Mouse (Mus musculus) inflammation-experienced regulatory T-cells, adult 6 months (primary cell): Measurements from ENCODE around the gene Dapp1. TPM values are rescaled to one million over a fixed set of nuclear protein-coding genes. Genes with fewer than 3 reads are reported as not detected.
"Not testable (repeated sequence)": the region's sequence is repeated elsewhere in the genome, so short reads cannot be mapped to it uniquely, and the experiment has no call there.

Source experiments
- ATAC-seq: one replicate; pipeline ENCODE4 v1.8.0; 2017
- polyA plus RNA-seq, 3 experiments: library from polyadenylated mRNA; unstranded; fragments of 100-300 nt; shearing (Covaris generic); gene quantifications; one replicate each; pipeline ENCODE4 v1.2.1; 2017

Dapp1 gene
- polyA plus RNA-seq, 3 experiments from 2014 or later: 74.8 to 86.0 (median 84.5) TPM

DNA sequence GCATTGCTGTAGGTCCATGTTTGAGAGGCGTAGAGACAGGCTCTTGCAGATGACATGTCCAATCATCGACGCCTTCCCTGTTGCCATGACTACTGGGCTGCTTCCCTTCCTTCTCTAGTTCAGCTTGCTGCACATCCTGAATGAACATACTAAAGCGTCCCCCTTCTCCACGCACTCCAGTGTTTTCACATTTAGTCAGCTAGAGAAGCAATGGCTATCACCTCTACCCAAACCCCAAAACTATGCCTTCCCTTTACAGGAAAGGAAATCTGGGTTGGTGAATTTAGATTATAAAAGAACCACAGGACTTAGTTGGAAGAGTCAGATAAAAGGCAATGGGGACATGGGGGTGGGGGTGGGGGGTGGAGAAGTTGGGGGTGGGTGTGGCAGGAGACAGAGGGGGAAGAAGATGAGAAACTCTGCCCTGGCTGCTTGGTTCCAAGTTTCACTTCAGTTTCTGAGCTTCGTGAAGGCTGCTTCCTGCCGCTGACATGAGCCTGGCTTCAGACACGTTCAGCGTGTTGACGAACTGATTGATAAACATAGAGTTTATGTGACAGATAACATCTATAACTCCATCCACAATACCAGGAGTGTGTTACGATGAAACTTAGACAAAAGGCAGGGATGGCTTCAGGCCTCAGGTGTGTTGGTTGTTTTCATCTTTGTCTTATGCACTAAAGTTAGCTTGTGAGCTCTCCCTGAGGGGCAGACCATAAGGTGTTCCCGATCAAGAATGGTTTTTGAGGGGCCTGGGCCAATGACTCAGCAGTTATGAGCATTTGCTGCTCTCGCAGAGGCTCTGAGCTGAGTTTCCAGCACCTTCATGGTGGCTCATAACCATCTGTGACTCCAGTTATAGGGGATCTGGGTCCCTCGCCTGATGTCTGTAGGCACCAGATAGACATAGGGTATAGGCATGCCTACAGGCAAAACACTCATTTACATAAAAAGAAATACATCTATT is 28.1 kb downstream of the Dapp1 start:
- peak; percentile 63 for ATAC-seq

DNA sequence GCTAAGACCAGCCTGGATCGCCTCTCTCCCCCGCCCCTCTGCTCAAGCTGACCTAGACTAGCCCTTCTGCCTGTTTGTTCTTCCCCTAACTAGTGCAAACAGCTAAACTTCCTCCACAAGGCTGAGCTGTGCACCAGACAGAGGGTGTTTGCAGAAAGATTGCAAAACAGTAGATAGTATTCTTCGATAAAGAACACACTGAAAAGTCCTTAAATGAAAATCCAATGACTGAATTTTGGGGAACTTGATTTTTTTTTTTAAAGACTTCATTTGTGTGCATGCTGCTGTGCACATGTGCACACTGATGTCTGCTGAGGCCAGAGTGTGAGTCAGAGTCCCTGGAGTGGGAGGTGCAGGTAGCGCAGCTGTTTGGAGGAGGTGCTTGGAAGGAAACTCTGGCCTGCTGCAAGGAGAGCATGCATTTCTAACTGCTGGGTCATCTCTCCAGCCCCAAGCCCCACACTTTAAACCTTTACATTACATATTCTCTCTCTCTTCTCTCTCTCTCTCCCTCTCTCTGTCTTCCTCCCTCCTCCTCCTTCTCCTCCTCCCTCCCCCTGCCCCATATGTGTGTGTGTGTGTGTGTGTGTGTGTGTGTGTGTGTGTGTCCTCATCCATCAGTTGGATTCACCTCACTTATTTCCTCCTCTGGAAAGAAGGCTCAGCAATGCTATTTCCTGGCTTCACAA is 29.0 kb downstream of the Dapp1 start:
- ATAC-seq: peak; percentile 24

DNA sequence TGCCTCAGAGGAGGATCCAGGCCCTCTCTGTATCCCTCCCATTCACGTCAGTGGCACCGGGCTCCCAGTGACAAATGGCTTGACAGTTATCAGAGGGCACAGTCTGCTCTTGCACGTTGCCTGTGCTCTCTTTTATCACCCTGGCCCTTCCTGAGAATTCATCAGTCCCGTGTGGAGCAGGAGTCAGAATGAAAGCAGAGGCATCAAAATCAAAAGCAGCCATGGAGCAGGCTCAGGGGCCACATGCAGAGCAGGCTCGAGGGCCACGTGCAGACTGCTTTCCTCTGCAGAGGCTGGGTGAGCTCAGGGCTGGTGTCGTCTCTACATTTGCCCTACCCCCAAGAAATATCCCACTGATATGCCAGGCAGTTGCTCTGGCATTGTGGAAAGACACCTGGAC is 29.5 kb downstream of the Dapp1 start:
- ATAC-seq: no peak

DNA sequence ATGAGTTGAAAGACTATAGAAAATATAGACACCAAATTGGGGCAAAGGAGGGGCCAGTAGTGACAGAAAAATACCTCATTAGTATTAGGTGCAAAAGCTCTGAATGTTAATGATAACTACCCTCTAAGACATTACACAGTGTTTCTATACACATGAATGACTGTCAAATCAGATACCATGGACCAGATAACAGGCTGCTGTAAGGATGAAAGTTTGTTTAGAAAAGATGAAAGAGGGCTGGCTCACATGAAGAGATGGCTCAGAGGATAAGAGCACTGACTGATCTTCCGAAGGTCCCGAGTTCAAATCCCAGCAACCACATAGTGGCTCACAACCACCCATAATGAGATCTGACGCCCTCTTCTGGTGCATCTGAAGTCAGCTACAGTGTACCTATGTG is 30.0 kb downstream of the Dapp1 start:
- ATAC-seq: not testable (repeated sequence)

DNA sequence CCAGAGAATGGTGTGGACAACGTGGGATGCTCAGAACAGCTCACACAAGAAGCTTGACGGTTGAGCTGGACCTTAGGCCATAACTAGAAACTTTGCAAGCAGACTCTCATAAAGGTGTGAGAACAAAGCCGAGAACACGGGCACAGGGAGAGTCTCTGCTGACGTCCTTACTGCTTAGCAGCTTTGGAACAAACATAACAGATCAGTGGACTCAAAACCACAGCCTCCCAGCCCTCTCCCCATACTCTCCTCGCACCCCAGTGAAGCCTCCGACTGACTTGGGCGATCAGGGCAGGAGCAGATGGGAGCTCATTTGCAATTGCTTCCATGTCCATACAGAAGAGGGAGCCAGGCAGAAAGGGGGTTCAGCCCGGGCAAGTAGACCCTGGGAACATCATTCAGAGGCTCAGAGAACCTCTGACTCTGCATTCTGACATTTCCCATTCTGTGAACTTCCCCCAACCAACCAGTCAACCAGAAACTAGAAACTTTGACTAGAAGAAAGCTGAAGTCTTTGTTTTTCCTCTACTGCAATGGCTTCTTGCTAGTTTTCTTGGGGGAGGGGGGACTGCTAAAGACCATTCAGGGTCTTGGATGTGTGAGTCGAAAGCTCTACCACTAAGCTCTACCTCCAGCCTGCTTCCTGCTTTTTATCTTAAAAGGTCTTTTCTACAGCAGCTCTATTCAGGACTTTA is 31.0 kb downstream of the Dapp1 start:
- no peak for ATAC-seq

DNA sequence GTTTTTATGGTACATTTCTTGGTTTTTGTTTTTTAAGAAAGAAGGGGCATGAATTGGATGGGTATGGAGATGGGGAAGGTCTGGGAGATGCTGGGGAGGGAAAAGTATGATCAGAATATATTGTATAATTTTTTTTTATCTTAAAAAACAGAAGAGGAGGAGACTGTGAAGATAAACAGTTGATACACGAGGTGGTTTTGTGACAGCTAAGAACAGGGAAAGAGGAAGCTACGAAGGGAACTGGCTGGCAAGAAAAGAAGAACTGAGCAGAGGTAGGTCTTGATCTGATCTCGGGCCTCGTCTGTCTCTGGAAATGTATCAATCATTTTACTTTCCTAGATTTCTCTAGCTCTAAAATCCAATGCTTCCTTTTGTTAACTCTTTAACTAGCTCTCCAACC is 33.8 kb downstream of the Dapp1 start:
- ATAC-seq: no peak

DNA sequence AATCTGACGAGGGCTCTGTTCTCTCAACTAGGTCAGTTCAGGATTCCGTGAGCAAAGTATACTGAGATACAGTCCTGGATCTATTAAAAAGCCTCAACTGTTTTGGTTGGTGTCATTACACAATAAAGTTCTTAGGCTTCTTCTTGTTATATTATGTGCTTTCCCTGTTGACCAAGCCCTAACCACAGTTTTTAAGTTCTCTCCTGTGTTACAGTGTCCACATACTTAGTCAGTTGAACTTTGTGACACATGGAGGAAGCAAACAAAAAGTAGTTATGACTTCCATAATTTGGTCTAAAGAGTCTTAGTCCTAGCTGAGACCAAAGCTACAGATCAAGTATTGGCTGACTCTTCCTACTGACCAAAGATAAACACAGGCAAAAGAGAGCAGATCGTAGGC is 34.5 kb downstream of the Dapp1 start:
- ATAC-seq: no peak

DNA sequence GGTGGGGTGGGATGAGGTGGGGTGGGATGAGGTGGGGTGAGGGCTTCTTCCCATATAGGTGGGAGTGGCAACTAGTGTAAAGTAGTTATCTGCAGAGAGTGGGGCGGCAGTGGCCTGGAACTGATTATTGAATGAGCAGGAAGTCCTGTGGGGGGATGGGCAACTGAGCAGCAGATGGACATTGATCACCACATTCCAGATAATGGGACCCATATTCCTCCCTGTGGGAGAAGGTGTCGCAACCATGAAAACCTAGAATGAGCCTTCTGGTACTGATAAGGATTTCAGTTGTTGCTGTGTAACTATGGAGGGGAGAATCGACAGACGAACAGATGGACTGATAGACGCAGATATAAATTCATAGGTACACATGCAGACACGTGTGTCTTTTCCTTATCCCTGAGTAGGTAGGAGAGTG is 37.6 kb downstream of the Dapp1 start:
- no peak for ATAC-seq

DNA sequence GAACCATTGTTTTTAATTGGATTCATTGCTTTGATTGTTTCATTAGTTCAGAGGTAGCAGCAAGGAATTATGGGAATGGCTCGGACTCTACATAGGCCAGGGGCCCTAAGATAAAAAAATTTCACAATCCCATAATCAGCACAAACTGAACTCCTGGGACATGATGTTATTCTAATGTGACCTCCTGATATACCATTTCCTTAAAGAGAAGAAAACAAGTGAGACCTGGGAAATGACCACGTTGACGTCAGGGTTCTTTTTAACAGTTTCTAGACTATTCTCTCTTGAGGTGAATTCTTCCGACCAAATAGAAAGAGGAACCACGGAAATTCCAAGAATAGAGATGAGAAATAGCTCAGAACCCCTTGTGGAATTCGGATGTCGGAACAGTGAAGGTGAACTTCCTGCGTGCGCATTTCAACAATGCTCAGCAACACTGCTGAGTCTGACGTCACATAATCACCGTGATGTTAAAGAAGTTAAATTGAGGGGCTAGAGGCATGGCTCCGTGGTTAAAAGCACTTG is 39.2 kb downstream of the Dapp1 start:
- no peak for ATAC-seq

DNA sequence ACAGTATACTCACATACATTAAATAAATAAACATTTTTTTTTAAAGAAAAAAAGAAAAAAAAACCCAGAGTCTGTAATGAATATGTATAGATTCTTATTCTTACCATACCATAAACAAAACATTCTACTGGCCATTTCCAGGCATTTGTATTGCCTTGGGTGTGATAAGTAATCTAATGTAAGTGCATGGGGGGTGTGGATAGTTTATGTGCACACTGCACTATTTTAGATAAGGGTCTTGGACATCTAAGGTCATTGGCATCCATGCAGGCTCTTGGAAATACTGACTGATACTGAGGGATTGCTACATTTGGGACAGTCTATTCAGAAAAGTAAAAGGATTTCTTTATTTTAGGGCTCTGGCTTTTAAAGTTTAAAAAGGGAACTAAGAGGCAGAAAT is 39.8 kb downstream of the Dapp1 start:
- no peak for ATAC-seq

DNA sequence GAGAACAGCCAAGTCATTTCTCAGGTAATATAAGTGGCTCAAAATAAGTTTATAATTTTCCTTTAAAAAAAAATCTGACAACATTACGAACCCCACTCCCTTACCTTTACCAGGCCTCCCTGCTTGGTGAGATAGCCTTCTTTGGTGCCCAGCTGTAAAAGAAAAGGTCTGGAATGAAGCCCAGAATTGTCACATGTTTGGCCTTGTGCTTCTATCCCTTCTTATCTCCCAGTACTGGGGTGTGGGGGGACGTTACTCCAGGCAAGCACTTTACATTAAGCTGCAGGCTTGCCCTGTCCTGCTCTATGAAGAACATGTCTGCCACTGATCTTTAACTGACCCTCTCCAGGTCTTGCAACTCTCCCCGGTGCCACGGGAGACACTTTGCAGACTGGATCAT is 40.6 kb downstream of the Dapp1 start:
- no peak for ATAC-seq

DNA sequence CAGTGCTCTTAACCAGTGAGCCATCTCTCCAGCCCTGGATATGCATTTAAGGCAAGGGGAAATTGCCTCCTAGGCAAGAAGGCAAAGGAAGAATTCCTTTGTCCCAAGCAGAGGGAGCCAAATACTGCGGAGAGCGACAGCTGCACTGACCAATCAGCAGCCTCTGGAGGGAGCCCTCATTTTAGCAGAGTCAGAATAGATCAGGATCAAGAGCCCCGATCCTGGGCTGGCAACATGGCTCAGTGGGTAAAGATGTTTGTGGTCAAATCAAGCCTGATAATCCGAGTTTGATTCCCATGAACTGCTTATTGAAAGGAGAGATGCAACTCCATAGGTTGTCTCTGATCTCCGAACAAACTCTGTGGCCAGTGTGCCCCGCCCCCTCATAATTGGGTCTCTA is 42.7 kb downstream of the Dapp1 start:
- no peak for ATAC-seq

DNA sequence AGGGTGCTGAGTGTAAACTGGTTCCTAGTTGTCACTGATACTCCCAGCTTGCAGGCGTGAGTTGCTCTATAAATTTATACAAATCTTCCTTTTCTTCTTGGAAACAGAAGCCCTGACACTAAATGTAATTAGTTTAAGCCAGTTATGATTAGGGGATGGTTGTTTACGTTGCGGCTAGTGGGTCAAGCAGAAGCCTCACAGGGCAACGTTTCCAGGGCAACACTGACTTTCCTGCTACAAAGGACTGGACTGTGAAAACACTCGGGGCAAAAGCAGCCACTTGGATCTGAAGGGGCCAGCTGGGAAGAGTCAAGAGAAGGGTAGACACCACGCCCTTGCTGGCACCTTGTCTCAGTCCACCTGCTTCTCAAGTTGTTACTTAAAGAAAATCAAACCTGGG is 44.8 kb downstream of the Dapp1 start:
- ATAC-seq: no peak

DNA sequence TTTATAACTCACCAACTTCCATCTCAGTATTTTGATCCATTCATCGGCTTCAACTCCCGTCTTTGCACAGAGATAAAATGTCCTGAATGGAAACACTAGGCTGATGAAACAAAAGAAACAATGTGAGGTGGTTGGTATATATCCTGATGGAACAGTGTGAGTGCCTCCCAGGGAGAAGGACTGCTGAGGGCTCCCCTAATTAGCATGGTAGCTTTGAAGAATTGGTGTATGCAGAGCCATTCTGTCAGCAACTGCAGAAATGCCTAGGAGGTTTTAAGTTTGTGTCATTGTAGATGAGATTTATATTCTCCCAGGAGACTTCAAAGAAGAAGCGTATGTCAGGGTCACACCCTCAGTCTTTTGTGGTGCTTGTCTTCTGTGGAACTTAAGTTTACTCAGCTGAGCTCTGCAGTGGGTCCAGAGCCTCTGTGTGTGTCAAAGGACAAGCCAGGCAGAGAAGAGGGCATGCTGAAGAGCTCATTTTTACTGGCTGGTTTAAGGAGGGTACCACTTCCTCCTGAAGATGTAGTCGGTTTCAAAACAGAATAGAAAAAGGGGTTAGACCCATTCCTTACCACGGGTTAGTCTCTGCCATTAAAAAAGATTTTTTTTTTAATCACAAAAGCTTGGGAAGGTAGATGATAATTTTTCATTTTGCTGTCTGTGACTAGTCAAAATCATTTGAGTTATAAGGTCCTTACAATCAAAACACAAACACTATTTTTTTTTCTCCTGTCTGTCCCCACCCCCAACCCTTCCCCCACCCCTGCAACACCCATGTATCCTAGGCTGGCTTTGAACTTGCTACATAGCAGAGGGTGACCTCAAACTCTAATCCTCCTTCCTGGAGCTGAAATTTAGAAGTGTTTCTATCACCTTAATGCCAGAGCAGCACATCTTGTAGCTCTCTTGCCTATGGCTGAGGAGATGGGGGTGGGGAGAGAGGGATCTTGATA is 45.5 kb downstream of the Dapp1 start:
- no peak for ATAC-seq

DNA sequence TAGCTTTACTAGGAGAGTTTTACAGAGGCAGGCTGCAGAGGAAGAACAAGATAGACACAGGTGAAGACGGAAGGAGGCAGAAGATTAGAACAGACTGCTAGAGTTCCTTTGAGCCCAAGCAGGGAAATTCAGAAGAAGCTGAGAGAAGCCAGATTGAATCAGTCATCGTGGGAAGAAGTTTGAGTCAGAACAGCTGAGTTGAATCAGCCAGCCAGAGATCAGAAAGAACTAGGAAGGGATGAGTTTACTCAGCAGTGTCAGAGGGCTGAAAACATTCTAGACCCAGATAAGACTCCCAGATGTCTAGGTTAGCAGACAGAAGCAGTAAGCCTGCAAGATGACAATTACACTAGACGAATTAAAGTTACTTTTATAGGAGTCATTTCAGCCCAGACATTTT is 47.4 kb downstream of the Dapp1 start:
- ATAC-seq: no peak

DNA sequence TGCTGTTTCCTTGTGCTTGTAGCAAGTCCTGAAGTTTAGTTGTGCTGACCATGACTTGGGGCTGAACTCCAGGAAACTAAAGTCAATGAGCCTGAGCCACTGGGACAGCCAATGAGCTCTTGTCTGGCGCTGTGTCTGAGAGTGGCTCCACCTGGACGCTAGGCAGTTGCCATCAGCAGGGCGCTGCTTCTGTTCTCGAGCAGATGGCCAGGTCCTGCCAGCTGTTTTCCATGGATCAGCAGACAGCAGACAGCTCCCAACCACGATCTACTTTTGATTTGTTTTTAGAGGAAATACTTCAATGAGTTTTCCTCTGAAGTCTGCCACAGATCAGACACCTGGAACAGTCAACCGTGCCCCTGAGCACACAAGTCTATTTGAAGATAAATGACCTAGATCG is 48.6 kb downstream of the Dapp1 start:
- ATAC-seq: no peak

DNA sequence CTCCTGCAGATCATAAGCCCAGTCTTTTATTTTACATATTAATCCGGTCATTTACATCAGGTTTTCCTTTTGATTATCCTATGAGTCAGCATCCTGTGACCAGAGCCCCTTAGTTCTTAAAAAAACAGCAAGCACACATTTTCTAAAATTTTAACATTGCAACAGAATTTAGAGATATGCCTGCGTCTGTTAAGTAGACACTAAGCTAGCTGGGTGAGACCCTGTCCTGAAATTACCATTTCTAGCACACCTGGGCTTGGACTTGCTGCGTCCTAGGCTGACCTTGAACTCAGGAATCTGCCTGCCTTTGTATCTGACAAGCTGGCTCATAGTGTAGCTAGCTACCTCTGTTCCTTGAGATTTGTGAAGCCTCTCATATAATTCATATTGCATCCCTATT is 51.4 kb downstream of the Dapp1 start:
- ATAC-seq: no peak

DNA sequence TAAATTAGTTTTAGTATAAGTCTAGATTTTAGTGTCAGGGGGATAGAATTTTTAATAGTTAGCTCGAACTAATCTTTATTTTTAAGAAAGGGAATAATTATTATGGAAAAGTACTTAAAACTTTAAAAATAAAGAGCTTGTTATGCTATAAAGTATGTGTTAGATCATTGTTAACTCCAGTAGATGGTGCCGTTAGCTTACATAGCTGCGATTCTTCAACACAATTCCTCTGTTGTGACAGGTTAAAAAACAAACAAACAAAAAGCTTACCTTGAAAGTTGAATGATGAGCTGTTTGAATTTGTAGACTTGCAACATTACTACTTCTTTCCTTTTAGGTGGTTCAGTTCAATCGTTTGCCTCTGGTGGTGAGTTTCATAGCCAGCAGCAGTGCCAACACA is 54.3 kb downstream of the Dapp1 start:
- no peak for ATAC-seq

DNA sequence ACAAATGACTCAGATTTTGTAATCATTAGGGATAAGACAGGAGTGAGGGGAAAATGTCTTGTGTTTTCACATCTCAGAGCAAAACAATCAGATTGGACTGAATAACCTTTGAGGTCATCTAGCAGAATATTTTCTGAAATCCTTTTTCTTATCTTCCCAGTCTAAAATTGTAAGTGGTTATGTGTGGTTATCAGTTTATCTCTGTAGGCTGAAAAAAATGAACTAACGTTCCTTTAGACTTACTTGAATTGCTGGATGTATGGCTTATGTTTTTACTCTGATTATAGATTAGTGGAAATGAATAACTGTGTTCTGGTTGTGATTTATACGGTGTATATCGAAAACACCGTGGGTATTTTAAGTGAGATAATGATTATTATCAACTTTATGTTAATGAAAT is 60.8 kb downstream of the Dapp1 start:
- ATAC-seq: no peak

DNA sequence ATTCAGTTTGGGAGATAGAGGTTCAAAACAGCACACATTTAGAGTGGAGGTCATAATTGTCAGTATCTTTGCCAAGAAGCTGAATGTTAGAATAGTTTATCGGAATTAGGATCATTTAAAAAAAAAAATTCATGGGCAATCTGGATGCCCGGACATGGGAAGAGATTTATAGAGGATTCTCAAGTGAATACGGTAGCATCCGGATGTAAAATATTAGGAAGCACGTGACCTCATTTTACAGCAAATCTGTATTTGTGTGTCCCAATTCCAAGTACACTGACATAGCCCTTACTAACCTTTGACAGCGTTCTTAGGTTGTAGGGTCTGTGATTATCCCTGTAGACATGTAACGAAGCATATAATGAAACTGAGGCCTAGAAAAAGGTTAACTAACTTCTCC is 61.9 kb downstream of the Dapp1 start:
- ATAC-seq: no peak

DNA sequence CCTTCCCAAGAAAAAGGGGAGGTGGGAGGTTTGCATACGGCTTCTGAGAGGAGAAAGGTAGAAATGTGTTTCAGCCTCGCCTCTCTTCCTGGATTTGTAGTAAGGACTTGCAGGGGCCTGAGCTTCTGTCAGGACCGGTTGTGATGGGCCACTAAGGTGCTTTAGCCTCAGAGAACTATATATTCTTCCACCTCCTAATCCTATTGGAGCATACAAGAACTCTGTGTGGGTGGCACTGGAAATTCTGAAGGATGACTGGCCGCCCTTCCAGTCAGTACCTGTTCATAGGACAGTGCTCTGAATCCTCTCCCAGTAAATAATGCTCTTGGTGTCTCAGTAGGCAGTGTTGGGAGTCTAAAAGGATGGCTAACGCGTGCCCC is 62.4 kb downstream of the Dapp1 start:
- ATAC-seq: peak; percentile 11
